ENCODE assay signal across 8 mouse cellular contexts in the genomic region with DNA sequence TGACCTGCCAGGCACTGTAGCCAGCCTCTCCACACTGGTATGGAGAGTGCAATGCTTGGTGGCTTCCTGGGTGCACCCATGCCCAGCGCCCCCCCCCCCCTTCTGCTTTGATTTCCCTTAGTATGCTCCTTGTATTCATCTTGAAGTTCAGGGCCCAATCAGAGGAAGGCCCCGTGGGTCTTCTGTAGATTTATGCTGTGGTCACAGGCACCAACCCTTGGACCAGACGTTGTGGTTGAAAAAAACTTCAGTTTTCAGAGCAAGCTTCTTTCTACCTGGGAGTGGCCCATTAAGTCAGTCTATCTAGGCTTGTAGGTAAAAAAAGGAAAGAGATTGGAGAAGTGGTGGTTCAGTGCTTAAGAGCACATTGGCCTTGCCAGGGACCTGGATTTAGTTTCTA. TPM values are rescaled to one million over a fixed set of nuclear protein-coding genes. Genes with fewer than 3 reads are reported as not detected.
DNase-seq lines count a peak whose midpoint lies in the region; ATAC-seq and TF ChIP-seq lines count a peak whose summit lies in the region.

No protein-coding gene starts in this region.

- DNase-seq in heart, postnatal 14 days, result no peak
- no peak for DNase-seq in midbrain, embryonic 10.5 days (ENCODE audit: low spot score)
- DNase-seq in gastrocnemius, postnatal 36 days, result no peak
- DNase-seq in embryo, embryonic 9.5 days (ENCODE audit: extremely low spot score), result no peak
- no peak for DNase-seq in spleen, adult 18-20 months

- no peaks in the 10 kb centered on the region for H3K27me3 ChIP-seq in heart, embryonic 13.5 days (replicated peaks)
- H3K27me3 ChIP-seq in E14TG2a.4 (ENCODE audit: insufficient read depth, low read length), result no peaks in the 10 kb centered on the region
- no peaks in the 10 kb centered on the region for H3K27me3 ChIP-seq in hindbrain, embryonic 12.5 days
- no peaks in the 10 kb centered on the region for H3K27me3 ChIP-seq in midbrain, embryonic 10.5 days (ENCODE audit: low read depth, poor library complexity, severe bottlenecking)

- peaks cover 47% of the 10 kb centered on the region for H3K4me1 ChIP-seq in heart, embryonic 13.5 days
- H3K4me1 ChIP-seq in E14TG2a.4 (replicated peaks; ENCODE audit: low read depth, low read length), result peaks cover 59% of the 10 kb centered on the region
- H3K4me1 ChIP-seq in hindbrain, embryonic 12.5 days, result peaks cover 41% of the 10 kb centered on the region
- H3K4me1 ChIP-seq in midbrain, embryonic 10.5 days, result peaks cover 60% of the 10 kb centered on the region

- no peak for ATAC-seq in heart, embryonic 13.5 days (ENCODE audit: extremely low read depth, insufficient number of reproducible peaks, low FRiP score, low TSS enrichment)
- ATAC-seq in hindbrain, embryonic 12.5 days (ENCODE audit: low FRiP score), result no peak

- intact Hi-C loops in heart, postnatal 14 days (cut with DNase I), result no loop called here
- intact Hi-C loops in gastrocnemius, postnatal 36 days (cut with DNase I), result no loop called here

- H3K4me3 ChIP-seq in heart, embryonic 13.5 days, result peak overlapping the region; percentile 69
- peak overlapping the region; percentile 98 for H3K4me3 ChIP-seq in E14TG2a.4 (replicated peaks; ENCODE audit: low read length)
- H3K4me3 ChIP-seq in hindbrain, embryonic 12.5 days, result peak overlapping the region; percentile 52
- peak overlapping the region; percentile 71 for H3K4me3 ChIP-seq in midbrain, embryonic 10.5 days

- no peak for TF ChIP-seq CTCF in E14TG2a.4 (conservative IDR thresholded peaks at IDR 0.05; ENCODE audit: low read length)

- H3K9ac ChIP-seq in heart, embryonic 13.5 days, result peak overlapping the region; percentile 90
- H3K9ac ChIP-seq in hindbrain, embryonic 12.5 days, result peak overlapping the region; percentile 66; the same call in 1 of the 2 replicates

- peaks cover 9% of the 10 kb centered on the region for H3K36me3 ChIP-seq in heart, embryonic 13.5 days
- peaks cover 48% of the 10 kb centered on the region for H3K36me3 ChIP-seq in E14TG2a.4 (ENCODE audit: insufficient read depth, low read length)
- peaks cover 5% of the 10 kb centered on the region for H3K36me3 ChIP-seq in hindbrain, embryonic 12.5 days
- H3K36me3 ChIP-seq in midbrain, embryonic 10.5 days, result peaks cover 13% of the 10 kb centered on the region

- H3K27ac ChIP-seq in heart, embryonic 13.5 days (replicated peaks), result peak overlapping the region; percentile 94
- H3K27ac ChIP-seq in hindbrain, embryonic 12.5 days, result no peak overlapping the region
- peak overlapping the region; percentile 95 for H3K27ac ChIP-seq in midbrain, embryonic 10.5 days (replicated peaks)

- no peaks in the 10 kb centered on the region for H3K9me3 ChIP-seq in heart, embryonic 13.5 days
- H3K9me3 ChIP-seq in E14TG2a.4 (ENCODE audit: low read length), result no peaks in the 10 kb centered on the region
- no peaks in the 10 kb centered on the region for H3K9me3 ChIP-seq in hindbrain, embryonic 12.5 days (replicated peaks)
- no peaks in the 10 kb centered on the region for H3K9me3 ChIP-seq in midbrain, embryonic 10.5 days (replicated peaks)

- 21% methylated on average over 2 of the region's 3 CpGs for WGBS in heart, embryonic 13.5 days
- 11% methylated on average over 3 of the region's 3 CpGs for WGBS in hindbrain, embryonic 12.5 days
- WGBS in midbrain, embryonic 10.5 days, result 12% methylated on average over 3 of the region's 3 CpGs

- peak overlapping the region; percentile 80 for H3K4me2 ChIP-seq in heart, embryonic 13.5 days
- H3K4me2 ChIP-seq in hindbrain, embryonic 12.5 days (replicated peaks), result peak overlapping the region; percentile 78

RNA-seq across cellular contexts. Expression of gene Set, which starts 6.6 kb away (rescaled TPM):
- polyA plus RNA-seq in heart, embryonic 13.5 days (2015; fragmentation: Nextera tagmentation; extraction: Ambion mirVana), result 214 and 239 TPM in 2 replicates
- 10 to 100 TPM; 93.9 to 97.0 TPM for total RNA-seq in heart, postnatal 14 days (2021)
- polyA plus RNA-seq in hindbrain, embryonic 12.5 days (2016; fragmentation: Nextera tagmentation; extraction: Ambion mirVana), result 558 and 568 TPM in 2 replicates
- 777 and 858 TPM in 2 replicates for polyA plus RNA-seq in midbrain, embryonic 10.5 days (2016; fragmentation: Nextera tagmentation; extraction: Ambion mirVana)
- total RNA-seq in gastrocnemius, postnatal 36 days (2021), result 10 to 100 TPM; 81.3 to 93.3 TPM

RNA-seq across cellular contexts. Expression of gene Pkn3, which starts 13.7 kb away (rescaled TPM):
- polyA plus RNA-seq in heart, embryonic 13.5 days (2015; fragmentation: Nextera tagmentation; extraction: Ambion mirVana), result 13.1 and 13.2 TPM in 2 replicates
- total RNA-seq in heart, postnatal 14 days (2021), result 10 to 100 TPM; 10.3 to 12.2 TPM
- 7.0 and 7.2 TPM in 2 replicates for polyA plus RNA-seq in hindbrain, embryonic 12.5 days (2016; fragmentation: Nextera tagmentation; extraction: Ambion mirVana)
- 12.1 and 13.5 TPM in 2 replicates for polyA plus RNA-seq in midbrain, embryonic 10.5 days (2016; fragmentation: Nextera tagmentation; extraction: Ambion mirVana)
- total RNA-seq in gastrocnemius, postnatal 36 days (2021), result 1 to 10 TPM; 2.8 to 5.1 TPM

RNA-seq across cellular contexts. Expression of gene Wdr34, which starts 15.1 kb away (rescaled TPM):
- 17.9 and 18.8 TPM in 2 replicates for polyA plus RNA-seq in heart, embryonic 13.5 days (2015; fragmentation: Nextera tagmentation; extraction: Ambion mirVana)
- 1 to 10 TPM; 7.2 TPM for total RNA-seq in heart, postnatal 14 days (2021)
- 40.4 and 41.0 TPM in 2 replicates for polyA plus RNA-seq in hindbrain, embryonic 12.5 days (2016; fragmentation: Nextera tagmentation; extraction: Ambion mirVana)
- polyA plus RNA-seq in midbrain, embryonic 10.5 days (2016; fragmentation: Nextera tagmentation; extraction: Ambion mirVana), result 26.6 and 30.5 TPM in 2 replicates
- total RNA-seq in gastrocnemius, postnatal 36 days (2021), result 1 to 10 TPM; 3.9 to 4.1 TPM

RNA-seq across cellular contexts. Expression of gene Zdhhc12, which starts 29.7 kb away (rescaled TPM):
- 36.5 and 45.5 TPM in 2 replicates for polyA plus RNA-seq in heart, embryonic 13.5 days (2015; fragmentation: Nextera tagmentation; extraction: Ambion mirVana)
- total RNA-seq in heart, postnatal 14 days (2021), result 1 to 10 TPM; 5.2 to 5.6 TPM
- polyA plus RNA-seq in hindbrain, embryonic 12.5 days (2016; fragmentation: Nextera tagmentation; extraction: Ambion mirVana), result 23.7 and 25.5 TPM in 2 replicates
- polyA plus RNA-seq in midbrain, embryonic 10.5 days (2016; fragmentation: Nextera tagmentation; extraction: Ambion mirVana), result 36.8 and 41.9 TPM in 2 replicates
- 1 to 10 TPM; 2.6 to 3.0 TPM for total RNA-seq in gastrocnemius, postnatal 36 days (2021)
